Mouse (Mus musculus): Measurements from ENCODE around the gene Cog5.
"Not testable (repeated sequence)": the region's sequence is repeated elsewhere in the genome, so short reads cannot be mapped to it uniquely, and the experiment has no call there.

The Cog5 gene

DNA sequence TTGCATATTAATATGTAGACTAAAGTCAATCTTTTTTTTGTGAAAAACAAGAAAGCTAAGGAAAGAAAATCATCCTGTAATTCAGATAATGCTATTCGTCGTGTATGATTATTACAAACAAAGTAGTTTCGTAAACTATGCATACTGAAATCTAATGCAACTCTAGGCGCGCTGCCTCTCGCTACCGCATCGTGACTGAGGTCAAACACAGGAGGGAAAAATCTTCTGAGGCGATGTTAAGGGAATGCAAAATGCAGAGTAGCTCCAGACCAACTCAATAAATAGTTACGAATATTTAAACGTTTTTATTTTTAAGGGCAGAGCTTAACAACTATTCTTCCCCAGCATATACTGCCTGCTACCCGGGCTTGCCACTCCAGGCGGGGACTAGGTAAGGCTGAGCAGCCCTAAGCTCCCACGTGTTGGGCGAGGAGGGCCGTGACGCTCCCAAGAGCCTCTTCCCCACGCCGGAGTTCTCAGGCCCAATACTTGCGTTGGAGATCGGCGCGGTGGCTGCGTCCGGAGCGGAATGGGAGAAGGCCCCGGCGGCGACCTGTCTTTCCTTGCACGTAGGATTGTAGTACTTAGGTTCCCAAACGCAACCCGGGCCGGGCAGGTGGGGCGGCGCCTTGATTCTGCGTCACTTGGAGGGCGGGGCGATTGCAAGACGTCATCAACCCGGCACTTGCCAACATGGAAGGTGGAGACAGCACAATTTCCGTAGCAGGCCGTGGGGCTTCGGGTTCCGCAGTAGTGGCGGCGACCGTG is at the start of gene Cog5, which contains the start of gene Dus4l:
Gene Cog5, plus strand, starts transcription at position 673 of the 768 bp plus-strand sequence.
Gene Dus4l, minus strand, starts transcription at position 630 of the 768 bp plus-strand sequence.
- peak; percentile 95 to 98 for DNase-seq (ENCODE audit: low spot score in 2 of 2)

DNA sequence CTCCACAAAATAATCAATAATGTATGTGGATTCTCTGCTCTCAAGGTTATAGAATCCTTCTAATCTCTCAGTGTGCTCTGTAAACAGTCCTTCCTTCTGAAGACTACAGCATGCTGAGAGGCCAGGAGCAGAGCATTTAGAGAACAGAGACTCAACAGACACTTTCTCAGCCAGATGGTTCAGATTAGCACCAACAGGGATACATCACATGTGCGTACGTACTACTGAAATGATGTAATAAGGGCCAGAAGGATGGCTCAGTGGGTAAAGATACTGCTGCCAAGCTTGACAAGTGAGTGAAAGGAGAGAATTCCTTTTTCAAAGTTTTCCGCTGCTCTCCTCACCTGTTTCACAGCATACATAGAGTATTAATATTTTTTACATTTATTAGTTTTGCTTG is 49.8 kb upstream of the Cog5 start:
- DNase-seq (ENCODE audit: low spot score in 2 of 2), result no peak

DNA sequence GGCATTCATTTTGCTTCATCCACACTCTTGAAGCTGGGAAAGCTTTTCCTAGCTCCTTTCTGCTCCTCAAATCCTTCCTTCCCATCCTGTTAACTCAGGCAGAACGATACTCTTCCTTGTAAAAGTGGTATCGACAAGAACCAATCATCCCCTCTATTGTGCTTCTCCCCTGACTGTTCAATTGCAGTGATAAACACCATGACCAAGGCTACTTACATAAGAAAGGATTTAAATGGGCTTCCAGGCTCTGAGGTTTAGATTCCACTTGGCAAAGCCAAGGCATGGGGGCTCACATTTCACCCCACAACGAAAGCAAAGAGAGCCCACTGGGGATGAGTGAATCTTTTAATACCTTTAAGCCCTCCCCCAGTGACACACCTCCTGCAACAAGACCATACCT is 46.5 kb upstream of the Cog5 start:
- no peak for DNase-seq (ENCODE audit: low spot score in 2 of 2)

DNA sequence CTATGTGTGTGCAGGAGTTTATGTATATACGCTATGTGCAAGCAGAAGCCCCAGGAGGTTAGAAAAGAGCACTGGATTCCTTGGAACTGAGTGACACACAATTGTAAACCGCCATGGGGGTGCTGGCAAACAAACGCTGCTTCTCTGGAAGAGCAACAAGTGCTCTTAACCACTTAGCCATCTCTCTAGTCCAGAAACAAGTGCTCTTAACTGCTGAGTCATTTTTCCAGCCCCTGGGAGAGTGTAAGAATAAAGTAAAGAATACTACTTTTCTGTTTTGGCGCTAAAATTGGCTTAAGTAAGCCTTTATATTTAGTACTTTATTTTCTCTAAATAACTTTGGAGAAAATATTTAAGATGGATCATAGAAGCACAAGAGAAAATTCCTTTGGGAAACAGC is 41.3 kb upstream of the Cog5 start:
- DNase-seq (ENCODE audit: low spot score in 2 of 2), result no peak

DNA sequence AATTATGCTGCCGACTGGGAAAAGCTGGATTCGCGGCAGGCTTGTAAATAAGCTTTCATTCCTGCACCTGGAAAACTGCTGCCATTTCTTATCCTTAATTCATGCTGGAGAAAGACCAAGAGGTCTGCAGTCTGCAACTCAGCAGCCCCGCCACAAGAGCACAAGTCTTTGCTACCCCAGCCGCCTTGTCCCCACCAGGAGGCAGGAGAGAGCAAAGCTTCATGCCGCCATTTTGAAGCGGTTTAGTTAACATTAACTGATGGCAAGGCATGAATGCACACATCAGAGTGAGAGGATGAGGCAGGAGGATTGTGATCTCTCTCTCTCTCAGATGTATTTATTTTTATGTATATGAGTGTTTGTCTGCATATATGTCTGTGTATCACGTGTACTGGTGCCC is 34.6 kb upstream of the Cog5 start:
- DNase-seq (ENCODE audit: low spot score in 2 of 2), result no peak

DNA sequence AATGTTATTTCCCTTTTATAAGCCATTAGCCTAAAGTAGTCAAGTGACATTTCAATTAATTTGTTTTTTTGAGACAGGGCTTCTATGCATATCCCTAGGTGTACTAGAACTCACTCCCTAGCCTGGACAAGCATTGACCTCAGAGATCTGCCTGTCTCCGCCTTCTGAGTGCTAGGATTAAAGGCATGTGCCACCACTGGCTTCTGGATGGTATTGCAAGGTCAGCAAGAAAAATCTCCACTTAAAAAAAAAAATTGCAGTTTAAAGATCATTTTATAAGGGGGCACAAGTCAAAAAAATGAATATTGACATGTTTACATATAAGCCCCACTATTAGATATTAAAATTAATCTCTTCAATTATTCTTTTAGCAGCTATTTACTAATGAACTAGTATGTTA is 29.7 kb upstream of the Cog5 start:
- DNase-seq (ENCODE audit: low spot score in 2 of 2), result no peak

DNA sequence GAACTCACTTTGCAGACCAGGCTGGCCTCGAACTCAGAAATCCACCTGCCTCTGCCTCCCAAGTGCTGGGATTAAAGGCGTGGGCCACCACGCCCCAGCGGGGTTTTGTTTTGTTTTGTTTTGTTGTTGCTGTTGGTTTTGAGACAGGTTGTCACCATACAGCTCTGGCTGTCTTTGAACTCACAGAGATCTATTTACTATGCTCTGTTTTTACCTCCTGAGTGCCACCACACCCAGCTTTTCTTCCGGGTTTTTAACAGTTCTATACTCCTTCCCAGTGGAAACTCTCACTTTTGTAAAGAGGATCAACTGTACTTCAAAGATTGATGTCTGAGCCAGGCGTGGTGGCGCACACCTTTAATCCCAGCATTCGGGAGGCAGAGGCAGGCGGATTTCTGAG is 26.3 kb upstream of the Cog5 start:
- not testable (repeated sequence) for DNase-seq (ENCODE audit: low spot score in 2 of 2)

DNA sequence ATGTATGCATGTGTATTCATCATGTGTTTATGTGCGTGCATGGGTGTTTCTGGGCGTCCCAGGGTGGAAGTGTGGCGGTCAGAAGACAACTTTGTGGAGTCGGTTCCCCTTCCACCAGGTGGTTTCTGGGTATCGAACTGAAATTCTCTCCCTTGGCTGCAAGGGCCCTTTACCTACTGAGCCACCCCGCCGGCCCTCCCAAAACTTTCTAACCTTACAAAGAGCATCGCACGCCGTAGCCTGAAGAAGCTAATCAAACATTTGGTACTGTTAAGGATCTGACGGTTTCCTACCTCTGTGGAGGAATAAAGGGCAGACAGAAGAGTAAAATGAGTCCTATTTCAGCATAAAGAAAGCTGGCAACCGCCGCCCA is 20.7 kb upstream of the Cog5 start:
- peak in 1 of 2 experiments; percentile 15 for DNase-seq (ENCODE audit: low spot score in 2 of 2)

DNA sequence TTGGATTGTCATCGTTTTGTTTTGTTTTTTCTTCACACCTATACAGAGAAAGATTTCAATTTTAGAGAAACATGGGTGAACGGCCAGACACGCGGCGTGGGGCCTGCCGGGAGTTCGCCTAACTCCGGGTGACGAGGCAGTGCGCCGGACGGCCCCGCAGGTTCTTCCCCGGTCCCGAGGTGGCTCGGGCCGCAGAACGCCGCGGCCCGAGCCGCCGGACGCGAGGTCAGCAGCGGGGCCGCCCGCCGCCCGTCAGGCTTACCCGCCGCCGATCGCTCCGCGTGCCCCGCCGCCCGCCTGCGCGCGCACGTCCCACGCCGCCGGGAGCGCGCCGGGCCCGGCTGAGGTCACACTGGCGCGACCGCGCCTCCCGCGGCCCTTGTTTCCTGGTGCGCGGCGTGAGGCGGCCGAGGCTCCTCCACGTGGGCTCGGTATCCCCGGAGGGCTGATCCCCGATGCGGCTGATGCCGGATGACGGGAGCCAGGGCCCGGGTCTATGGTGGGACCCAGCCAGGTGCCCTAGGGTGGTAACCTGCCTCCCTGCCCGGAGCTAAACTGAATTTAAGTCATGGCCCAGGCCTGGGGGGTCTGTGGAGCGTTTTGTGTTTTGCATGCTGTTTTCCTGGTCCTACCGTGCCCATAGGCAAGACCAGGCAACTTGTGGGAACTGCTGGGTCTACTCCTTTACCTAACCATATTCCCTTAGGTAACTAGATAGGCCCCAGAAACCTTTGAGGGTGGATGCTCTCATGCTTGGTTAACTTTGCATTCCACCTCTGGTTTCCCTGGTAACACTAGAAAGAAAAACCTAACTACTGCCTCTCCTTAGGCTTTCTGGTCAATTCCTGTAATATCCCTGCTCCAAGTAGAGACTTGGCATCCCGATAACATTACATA is 20.1 kb upstream of the Cog5 start, which contains the start of gene Bcap29:
Gene Bcap29, minus strand, starts transcription at position 316 of the 897 bp plus-strand sequence.
- DNase-seq (ENCODE audit: low spot score in 2 of 2), result peak; percentile 60 to 73

DNA sequence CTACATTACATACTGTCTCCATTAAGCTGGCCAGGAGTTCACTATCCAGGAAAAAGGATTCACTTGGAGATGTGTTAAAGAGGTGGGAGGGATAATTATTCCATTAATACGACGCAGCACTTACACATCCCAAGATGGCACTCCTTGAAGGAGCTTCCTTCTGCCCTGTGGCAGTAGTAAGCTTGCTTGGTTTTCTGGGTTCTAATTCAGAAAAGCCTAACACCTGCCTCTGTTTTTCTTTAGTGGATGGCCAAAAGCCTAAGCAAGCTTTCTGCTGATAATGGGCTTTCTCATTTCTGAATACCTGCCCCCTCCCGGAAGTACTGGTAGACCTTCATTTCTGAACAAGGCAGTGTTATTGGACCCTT is 19.4 kb upstream of the Cog5 start:
- DNase-seq (ENCODE audit: low spot score in 2 of 2), result no peak

DNA sequence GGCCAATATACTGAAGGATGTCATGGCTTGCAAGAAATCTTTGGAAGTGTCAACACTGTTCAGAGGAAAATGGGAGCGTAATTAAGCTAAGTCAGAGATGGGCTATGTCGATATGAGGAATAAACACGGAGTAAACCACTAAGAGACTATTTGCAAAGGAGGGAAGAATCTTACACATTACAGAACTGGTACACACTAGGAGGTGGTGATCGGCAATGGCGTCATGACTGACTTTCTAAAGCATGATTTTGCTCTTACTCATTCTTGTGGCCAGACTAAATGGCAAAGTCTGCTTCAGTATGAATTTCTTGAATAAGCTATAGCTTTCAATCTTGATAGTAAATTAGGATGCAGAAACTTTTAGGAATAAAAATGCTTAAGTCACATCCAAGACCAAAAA is 1.1 kb upstream of the Cog5 start:
- no peak for DNase-seq (ENCODE audit: low spot score in 2 of 2)

DNA sequence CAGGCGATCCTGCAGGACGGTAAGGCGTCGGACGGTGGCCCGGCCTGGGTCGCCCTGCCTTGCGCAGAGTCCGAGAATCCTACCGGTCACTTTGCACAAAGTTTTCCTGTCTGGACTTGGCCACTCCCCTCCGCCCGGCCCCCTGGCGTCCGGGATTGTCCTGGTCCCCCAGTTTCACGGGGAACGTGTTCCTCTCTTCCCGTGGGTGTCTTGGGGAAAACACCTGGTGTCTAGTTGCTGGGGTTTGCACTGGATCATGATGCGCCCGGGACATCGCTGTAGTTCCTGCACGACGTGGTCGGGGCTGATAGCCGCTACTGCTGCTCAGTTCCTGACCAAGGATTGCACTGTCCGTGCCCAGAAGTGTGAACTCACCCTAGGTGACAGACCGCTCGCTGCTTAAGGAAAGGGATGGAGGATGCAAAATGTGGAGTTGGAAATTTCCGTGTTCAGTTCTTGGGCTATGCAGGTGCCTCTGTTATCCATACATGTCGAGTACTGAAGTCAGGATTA is 352 bp downstream of the Cog5 start:
- DNase-seq (ENCODE audit: low spot score in 2 of 2), result no peak

DNA sequence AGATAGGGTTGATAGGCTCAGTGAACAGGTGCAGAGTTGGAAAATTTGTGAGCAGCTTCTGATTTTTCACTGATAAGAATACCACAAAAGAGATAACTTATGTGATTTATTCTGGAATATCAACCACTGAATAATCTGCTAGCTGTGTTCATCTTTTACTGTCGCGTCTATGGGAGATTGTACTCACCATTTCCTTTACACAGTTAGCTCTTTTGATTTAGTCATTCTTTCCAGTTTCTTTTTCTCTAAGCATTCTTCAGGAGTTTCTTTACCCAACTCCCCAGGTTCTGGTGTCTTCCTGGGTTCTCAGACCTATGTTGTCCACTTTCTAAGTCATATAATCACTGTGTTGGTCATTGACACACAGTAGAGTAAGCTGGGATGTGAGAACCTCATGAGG is 2.2 kb downstream of the Cog5 start:
- DNase-seq (ENCODE audit: low spot score in 2 of 2), result no peak

DNA sequence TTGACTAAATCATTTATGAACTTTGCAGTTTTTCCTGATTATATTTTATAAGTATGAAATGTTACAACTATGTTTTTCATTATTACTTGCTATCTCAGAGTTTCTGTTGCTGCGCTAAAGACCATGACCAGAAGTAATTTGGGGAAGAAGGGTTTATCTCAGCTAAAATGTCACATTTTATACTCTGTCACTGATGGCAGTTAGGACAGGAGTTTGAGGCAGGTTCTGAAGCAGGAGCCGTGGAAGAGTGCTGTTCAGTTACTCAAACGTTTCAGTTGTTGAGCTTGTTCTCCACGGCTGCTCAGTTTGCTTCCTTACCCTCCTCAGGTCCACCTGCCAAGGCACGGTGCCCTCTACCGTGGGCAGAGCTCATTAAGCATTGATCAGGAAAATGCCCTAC is 11.3 kb downstream of the Cog5 start:
- DNase-seq (ENCODE audit: low spot score in 2 of 2), result no peak

DNA sequence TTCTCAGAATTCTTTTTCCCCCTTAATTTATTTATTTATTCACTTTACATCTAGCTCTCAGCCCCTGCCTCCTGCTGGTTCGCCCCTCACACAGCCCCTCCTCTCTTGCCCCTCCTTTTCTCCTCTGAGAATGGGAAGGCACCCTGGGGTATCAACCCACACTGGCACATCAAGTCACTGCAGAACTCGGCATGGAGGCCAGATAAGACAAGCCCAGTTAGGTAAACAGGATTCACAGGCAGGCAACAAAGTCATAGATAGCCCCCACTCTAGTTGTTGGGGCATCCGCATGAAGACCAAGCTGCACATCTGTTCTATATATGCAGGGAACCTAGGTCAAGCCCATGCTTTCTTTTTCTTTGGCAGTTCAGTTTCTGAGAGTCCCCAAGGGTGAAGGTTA is 12.5 kb downstream of the Cog5 start:
- DNase-seq (ENCODE audit: low spot score in 2 of 2), result no peak

DNA sequence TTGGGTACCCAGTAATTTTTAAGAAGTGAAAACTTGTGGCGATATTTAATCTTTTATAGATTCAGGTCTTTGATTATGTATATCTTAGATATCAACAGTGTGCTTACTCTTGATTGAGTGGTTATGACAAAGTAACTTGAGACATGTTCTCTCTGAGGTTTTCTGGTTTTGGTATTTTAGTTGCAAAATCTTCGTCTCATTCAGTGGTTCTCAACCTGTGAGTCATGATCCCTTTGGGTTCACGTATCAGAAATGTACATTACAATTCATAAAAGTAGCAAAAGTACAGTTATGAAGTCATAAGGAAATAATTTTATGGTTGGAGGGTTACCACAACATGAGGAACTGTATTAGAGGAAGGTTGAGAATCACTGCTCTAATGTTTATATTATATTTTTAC is 32.0 kb downstream of the Cog5 start:
- no peak for DNase-seq (ENCODE audit: low spot score in 2 of 2)

DNA sequence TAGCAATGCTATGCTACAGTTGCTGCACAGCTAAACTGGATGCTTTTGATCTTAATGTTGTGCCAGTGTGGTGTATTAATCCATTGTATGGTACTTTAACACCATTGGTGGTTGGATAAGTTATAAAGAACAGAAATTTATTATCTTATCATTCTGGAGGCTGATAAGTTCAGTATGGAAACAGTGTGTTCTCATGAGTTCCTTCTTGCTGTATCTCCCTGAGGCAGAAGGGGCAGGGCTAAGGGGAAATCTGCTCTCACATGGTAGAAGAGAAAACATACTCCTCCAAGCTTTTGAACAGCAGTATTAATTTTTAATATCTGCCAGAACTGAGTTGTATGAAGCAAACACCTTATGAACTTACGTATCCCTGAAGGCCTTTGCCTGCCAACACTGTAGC is 38.6 kb downstream of the Cog5 start:
- DNase-seq (ENCODE audit: low spot score in 2 of 2), result no peak

DNA sequence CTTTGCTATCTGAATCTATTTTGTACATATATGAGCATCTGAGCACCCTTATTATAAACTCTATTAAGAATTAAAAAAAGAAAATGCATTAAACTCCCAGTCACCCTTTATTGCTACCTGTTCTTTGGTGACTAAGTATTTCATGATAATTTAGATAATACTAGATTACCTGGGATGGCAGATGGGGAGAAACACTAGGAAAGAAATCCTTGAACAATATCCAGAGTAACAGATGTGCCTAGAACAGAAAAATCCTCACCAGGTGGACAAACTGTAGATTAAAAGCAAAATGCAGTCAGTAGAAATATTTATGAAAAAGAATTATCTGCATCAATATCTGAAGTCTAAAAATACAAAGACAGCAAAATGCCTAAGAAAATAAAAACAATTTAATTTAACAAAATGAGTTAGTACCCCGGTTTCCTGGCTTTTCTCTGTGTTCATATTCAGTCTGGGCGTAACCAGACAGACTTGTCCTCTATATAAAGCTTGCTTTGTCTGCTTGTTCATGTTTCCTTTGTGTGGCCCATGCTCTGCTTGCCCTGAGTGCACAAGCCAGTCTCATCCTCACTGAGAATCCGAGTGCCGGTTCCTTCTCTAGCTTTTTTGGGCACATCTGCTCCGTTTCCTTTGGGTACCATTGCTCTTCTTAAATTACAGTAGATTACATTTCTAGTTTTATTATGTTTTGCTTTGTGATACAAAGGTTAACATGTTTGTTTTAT is 46.1 kb downstream of the Cog5 start:
- DNase-seq (ENCODE audit: low spot score in 2 of 2), result no peak

DNA sequence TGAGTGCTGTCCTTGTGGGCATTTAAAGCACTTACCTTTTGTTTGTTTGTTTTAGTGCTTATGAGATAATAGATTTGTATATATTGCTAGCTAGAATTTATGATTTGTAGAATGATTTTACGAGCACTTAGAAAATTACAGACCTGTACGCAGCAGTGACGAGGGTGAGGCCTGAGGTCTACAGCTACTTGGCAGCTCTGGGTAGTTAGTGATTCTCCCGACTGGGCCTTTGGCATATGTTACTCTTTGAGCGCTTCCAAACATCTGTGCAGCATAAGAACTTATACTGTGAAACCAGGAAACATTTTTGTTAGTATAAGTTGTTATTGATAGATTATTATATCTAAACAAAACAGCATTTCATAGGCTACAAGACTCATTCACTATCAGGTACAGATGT is 46.7 kb downstream of the Cog5 start:
- DNase-seq (ENCODE audit: low spot score in 2 of 2), result no peak

DNA sequence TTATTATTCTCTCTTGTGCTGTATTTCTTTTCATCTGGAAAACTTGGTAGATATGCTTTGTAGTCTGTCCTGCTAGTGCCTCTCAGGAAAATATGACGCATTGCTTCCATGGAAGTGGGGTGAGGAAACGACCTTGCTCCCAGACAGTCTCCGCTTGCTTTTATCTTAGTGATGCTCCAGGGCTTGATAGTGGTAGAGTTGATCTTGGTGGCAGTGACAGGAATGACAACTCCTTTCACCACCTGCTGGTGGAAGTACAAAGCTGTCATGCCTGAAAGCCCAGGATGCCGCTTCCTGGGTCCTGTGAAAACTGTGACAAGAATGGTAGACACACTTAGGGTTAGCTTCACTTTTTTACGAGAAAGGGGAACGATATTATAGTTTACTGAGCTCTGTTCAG is 49.2 kb downstream of the Cog5 start:
- DNase-seq (ENCODE audit: low spot score in 2 of 2), result no peak

DNA sequence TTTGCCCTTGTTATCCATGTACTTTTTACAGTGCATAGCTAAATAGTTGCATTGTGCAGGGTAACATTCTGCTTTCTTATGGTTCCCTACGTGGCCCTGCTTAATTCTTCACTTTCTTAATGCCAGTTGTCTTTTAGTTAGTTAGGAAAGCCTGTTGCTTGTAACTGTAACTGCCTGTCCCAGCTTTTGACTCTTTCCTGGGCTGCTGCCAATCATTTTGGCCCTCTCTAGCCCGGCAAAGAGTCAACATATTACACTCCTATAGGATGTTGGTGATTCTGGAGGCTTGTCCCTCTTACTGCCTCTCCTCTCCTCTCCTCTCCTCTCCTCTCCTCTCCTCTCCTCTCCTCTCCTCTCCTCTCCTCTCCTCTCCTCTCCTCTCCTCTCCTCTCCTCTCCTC is 51.5 kb downstream of the Cog5 start:
- no peak for DNase-seq (ENCODE audit: low spot score in 2 of 2)

DNA sequence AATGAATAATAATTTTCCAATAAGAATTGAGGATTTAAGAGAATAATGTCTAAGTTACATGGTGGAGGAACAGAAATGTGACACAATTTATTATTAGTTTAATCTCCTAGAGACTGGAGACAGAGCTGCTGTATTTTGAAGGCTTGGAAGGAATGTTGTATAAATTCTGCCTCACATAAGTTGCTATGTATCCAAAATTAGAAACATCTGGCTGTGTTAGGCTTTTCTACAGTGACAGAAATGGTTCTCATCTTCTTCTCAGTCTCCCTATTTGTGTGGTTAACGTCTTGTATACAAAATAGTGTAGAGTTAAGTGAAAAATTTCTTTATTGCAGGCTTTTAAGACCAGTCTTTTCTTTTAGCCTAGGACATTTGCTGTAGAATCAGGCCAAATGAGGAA is 52.9 kb downstream of the Cog5 start:
- DNase-seq (ENCODE audit: low spot score in 2 of 2), result no peak
